Mouse (Mus musculus): ENCODE results near the gene Ahctf1. TPM values are rescaled to one million over a fixed set of nuclear protein-coding genes. Genes with fewer than 3 reads are reported as not detected.

The Ahctf1 gene
- total and polyA plus RNA-seq, 3 experiments = 56.9 to 489 (median 70.8) TPM

DNA sequence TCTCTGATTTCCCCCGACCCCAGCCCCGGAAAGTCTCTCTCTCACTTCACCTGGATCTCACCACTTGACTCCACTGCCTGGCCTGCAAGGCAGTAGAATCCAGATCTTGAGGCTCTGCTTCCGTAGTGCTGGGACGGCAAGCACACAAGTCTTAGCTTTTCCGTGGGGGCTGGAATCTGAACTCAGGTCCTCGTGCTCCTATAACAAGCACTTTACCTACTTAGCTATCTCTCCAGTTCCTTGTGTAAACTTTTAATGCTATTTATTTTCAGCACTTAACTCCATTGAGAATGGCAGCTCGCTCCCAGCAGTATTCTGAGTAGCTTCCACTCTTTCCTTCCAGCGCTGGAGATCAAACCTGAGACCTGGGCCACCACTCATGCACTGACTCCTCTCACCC, 26.6 kb downstream of the Ahctf1 start:
- Histone ChIP-seq H3K36me3 (ENCODE audit: control insufficient read depth in 1 of 2, insufficient read depth in 2 of 2, low read length in 2 of 2) (peaks cover 0 to 73% of the 10 kb centered on the region in 2 experiments; a peak in 2 of 4 replicates), H3K4me1 (ENCODE audit: control insufficient read depth in 1 of 2, insufficient read depth in 2 of 2, low read length in 2 of 2) (no peaks in the 10 kb centered on the region), H3K79me2 (ENCODE audit: control insufficient read depth, insufficient read depth, low read length, poor library complexity) (peaks cover 2% of the 10 kb centered on the region; the same call in 1 of the 2 replicates), H3K9ac (ENCODE audit: control insufficient read depth, low read depth, low read length, poor library complexity, severe bottlenecking) (no peak overlapping the region), H3K27ac (ENCODE audit: control insufficient read depth, low read depth, low read length) (no peak overlapping the region), H3K9me3 (replicated peaks; ENCODE audit: insufficient read depth, low read length) (no peaks in the 10 kb centered on the region), H3K4me3 (ENCODE audit: control insufficient read depth in 1 of 2, insufficient read depth in 1 of 2, low read depth in 2 of 2, low read length in 2 of 2) (no peak overlapping the region), H3K27me3 (ENCODE audit: control insufficient read depth in 1 of 2, insufficient read depth in 2 of 2, low read length in 2 of 2) (no peaks in the 10 kb centered on the region)
- no peak for TF ChIP-seq POLR2AphosphoS2 (IDR thresholded peaks at IDR 0.05; ENCODE audit: low read length)
- no peak for TF ChIP-seq ZNF384 (IDR thresholded peaks at IDR 0.05; ENCODE audit: low read depth, low read length)
- no peak for TF ChIP-seq MYC (IDR thresholded peaks at IDR 0.05; ENCODE audit: low read depth, low read length)
- TF ChIP-seq ETS1 (IDR thresholded peaks at IDR 0.05; ENCODE audit: low read depth, low read length) = no peak
- no peak for TF ChIP-seq NELFE (IDR thresholded peaks at IDR 0.05; ENCODE audit: low read depth, low read length)
- no peak for DNase-seq (ENCODE audit: low read depth, low spot score)

DNA sequence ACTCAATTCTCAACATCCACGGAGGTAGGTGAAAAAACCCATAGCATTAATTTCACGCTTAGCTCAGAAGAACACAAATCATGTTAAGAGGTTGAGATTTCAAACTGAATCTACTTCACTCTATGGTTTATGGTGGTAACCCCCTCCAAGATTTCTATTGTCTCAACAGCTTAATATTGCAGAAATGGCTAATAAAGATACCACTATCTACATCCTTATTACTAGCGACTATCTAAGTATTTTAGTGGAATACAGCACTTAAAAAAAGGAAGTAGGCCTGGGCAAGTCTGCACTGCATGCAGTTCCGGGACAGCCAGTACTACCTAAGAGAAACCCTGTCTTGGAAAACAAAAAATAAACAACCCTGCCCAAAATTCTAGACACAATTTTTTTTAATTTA, 42.9 kb downstream of the Ahctf1 start:
- Histone ChIP-seq H3K4me1 (ENCODE audit: control insufficient read depth in 1 of 2, insufficient read depth in 2 of 2, low read length in 2 of 2) (peaks cover 4 to 5% of the 10 kb centered on the region in 2 experiments), H3K36me3 (ENCODE audit: control insufficient read depth in 1 of 2, insufficient read depth in 2 of 2, low read length in 2 of 2) (peaks cover 20 to 59% of the 10 kb centered on the region in 2 experiments), H3K79me2 (ENCODE audit: control insufficient read depth, insufficient read depth, low read length, poor library complexity) (no peaks in the 10 kb centered on the region), H3K27me3 (ENCODE audit: control insufficient read depth in 1 of 2, insufficient read depth in 2 of 2, low read length in 2 of 2) (no peaks in the 10 kb centered on the region), H3K27ac (ENCODE audit: control insufficient read depth, low read depth, low read length) (no peak overlapping the region), H3K9ac (ENCODE audit: control insufficient read depth, low read depth, low read length, poor library complexity, severe bottlenecking) (no peak overlapping the region), H3K4me3 (ENCODE audit: control insufficient read depth in 1 of 2, insufficient read depth in 1 of 2, low read depth in 2 of 2, low read length in 2 of 2) (no peak overlapping the region), H3K9me3 (replicated peaks; ENCODE audit: insufficient read depth, low read length) (no peaks in the 10 kb centered on the region)
- peak; percentile 97 for TF ChIP-seq RCOR1 (IDR thresholded peaks at IDR 0.05; ENCODE audit: low read depth, low read length)
- TF ChIP-seq ZNF384 (IDR thresholded peaks at IDR 0.05; ENCODE audit: low read depth, low read length) = 0 out of 2 replicates have a peak, but pooled peaks have one; percentile 17
- peak; percentile 66 for TF ChIP-seq GATA1 (IDR thresholded peaks at IDR 0.05; ENCODE audit: low read depth, low read length)
- peak; percentile 31; the same call in 1 of the 2 replicates for TF ChIP-seq SIN3A (IDR thresholded peaks at IDR 0.05; ENCODE audit: low read length)
- TF ChIP-seq ELF1 (IDR thresholded peaks at IDR 0.05; ENCODE audit: low read depth, low read length) = 0 out of 2 replicates have a peak, but pooled peaks have one; percentile 38
- TF ChIP-seq TCF12 (IDR thresholded peaks at IDR 0.05; ENCODE audit: low read depth, low read length) = peak; percentile 63
- TF ChIP-seq MEF2A (IDR thresholded peaks at IDR 0.05; ENCODE audit: extremely low read depth, insufficient replicate concordance, low read depth, low read length, poor library complexity, severe bottlenecking) = no peak
- TF ChIP-seq USF2 (IDR thresholded peaks at IDR 0.05; ENCODE audit: borderline replicate concordance in 1 of 2, insufficient read depth in 1 of 2, low read depth in 1 of 2, low read length in 2 of 2) = no peak
- no peak for TF ChIP-seq NELFE (IDR thresholded peaks at IDR 0.05; ENCODE audit: low read depth, low read length)
- peak; percentile 65 to 76 for TF ChIP-seq EP300 (IDR thresholded peaks at IDR 0.05; ENCODE audit: low read depth in 1 of 2, low read length in 2 of 2)
- peak; percentile 54 for DNase-seq (ENCODE audit: low read depth, low spot score)

DNA sequence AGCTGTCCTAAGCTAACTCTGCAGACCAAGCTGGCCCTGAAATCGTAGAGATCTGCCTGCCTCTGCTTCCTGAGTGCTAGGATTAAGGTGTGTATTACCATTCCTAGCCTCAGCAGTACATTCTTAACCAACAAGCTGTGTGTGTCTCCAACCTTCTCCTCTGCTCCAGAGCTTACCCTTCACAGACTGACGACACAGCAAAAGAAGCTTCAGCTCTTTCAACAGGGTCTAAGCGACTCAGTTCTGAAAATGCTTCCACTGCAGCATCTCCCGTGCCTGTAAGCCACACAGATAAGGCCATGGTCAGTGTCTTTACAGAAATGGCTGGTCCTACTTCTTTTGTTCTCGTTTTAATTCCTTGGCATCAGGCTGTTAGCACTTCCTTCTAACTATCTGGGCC, 43.4 kb downstream of the Ahctf1 start:
- H3K79me2 ChIP-seq (ENCODE audit: control insufficient read depth, insufficient read depth, low read length, poor library complexity) = no peaks in the 10 kb centered on the region
- H3K4me1 ChIP-seq (ENCODE audit: control insufficient read depth in 1 of 2, insufficient read depth in 2 of 2, low read length in 2 of 2) = peaks cover 4 to 5% of the 10 kb centered on the region in 2 experiments
- no peak for DNase-seq (ENCODE audit: low read depth, low spot score)
- H3K36me3 ChIP-seq (ENCODE audit: control insufficient read depth in 1 of 2, insufficient read depth in 2 of 2, low read length in 2 of 2) = peaks cover 20 to 58% of the 10 kb centered on the region in 2 experiments
- H3K9me3 ChIP-seq (replicated peaks; ENCODE audit: insufficient read depth, low read length) = no peaks in the 10 kb centered on the region
- H3K4me3 ChIP-seq (ENCODE audit: control insufficient read depth in 1 of 2, insufficient read depth in 1 of 2, low read depth in 2 of 2, low read length in 2 of 2) = no peak overlapping the region
- H3K27me3 ChIP-seq (ENCODE audit: control insufficient read depth in 1 of 2, insufficient read depth in 2 of 2, low read length in 2 of 2) = no peaks in the 10 kb centered on the region
- H3K9ac ChIP-seq (ENCODE audit: control insufficient read depth, low read depth, low read length, poor library complexity, severe bottlenecking) = no peak overlapping the region
- TF ChIP-seq JUND (IDR thresholded peaks at IDR 0.05; ENCODE audit: low read depth, low read length) (no peak), MXI1 (IDR thresholded peaks at IDR 0.05; ENCODE audit: low read depth, low read length) (no peak), HCFC1 (IDR thresholded peaks at IDR 0.05; ENCODE audit: low read depth, low read length) (no peak), GABPA (IDR thresholded peaks at IDR 0.05; ENCODE audit: low read depth, low read length) (no peak), CHD2 (IDR thresholded peaks at IDR 0.05; ENCODE audit: low read length) (no peak), RCOR1 (IDR thresholded peaks at IDR 0.05; ENCODE audit: low read depth, low read length) (no peak), USF1 (IDR thresholded peaks at IDR 0.05; ENCODE audit: low read depth, low read length) (no peak), MYC (IDR thresholded peaks at IDR 0.05; ENCODE audit: low read depth, low read length) (no peak), POLR2AphosphoS5 (IDR thresholded peaks at IDR 0.05; ENCODE audit: borderline replicate concordance, low read depth, low read length) (no peak), POLR2A (IDR thresholded peaks at IDR 0.05; ENCODE audit: control insufficient read depth in 1 of 2, insufficient read depth in 1 of 2, low read depth in 1 of 2, low read length in 2 of 2, poor library complexity in 1 of 2) (no peak), MAZ (IDR thresholded peaks at IDR 0.05; ENCODE audit: low read depth, low read length) (no peak), ZNF384 (IDR thresholded peaks at IDR 0.05; ENCODE audit: low read depth, low read length) (no peak)
- no peak overlapping the region; the same call in 1 of the 2 replicates for H3K27ac ChIP-seq (ENCODE audit: control insufficient read depth, low read depth, low read length)

Data from MEL (cell line).